In genomic region chr11:86811326-86811630, GRCm38 (mm10) we compare ENCODE assay signal across 14 mouse cellular contexts.
"Had no signal": no experiment of that assay in that cellular context is flagged by ENCODE, and none has a peak within 500 bp of the region (broad histone marks: within the 10 kb centered on the region; RNA-seq: fewer than 3 reads in every experiment).

No protein-coding gene starts in this region.

- H3K4me3 ChIP-seq: left cerebral cortex, adult 2 months; limb, embryonic 10.5 days; liver, embryonic 13.5 days; myocyte; neural tube, embryonic 12.5 days had no signal

- H3K4me2 ChIP-seq: liver, embryonic 13.5 days; lung, embryonic 14.5 days; neural tube, embryonic 12.5 days had no signal

- H3K27me3 ChIP-seq: liver, embryonic 13.5 days; neural tube, embryonic 12.5 days had no signal

- H3K9ac ChIP-seq: liver, embryonic 13.5 days; lung, embryonic 14.5 days; neural tube, embryonic 12.5 days had no signal

- ATAC-seq: intestine, postnatal 0 days had no signal

- H3K36me3 ChIP-seq: liver, embryonic 13.5 days; neural tube, embryonic 12.5 days had no signal

- H3K9me3 ChIP-seq: limb, embryonic 10.5 days; liver, embryonic 13.5 days; neural tube, embryonic 12.5 days had no signal

- H3K4me1 ChIP-seq: neural tube, embryonic 12.5 days had no signal

- H3K27ac ChIP-seq: left cerebral cortex, adult 2 months; limb, embryonic 10.5 days; liver, embryonic 13.5 days; macrophage; neural tube, embryonic 12.5 days had no signal

- DNase-seq: kidney, adult 8-10 months; kidney, postnatal 25 days; liver, embryonic 13.5 days; lung, embryonic 14.5 days; lung, postnatal 14 days; midbrain, embryonic 14.5 days; right cerebral cortex, postnatal 4 days; thymus, postnatal 36 days had no signal
